Mouse (Mus musculus) forebrain, postnatal 0 days (tissue): ENCODE results near the gene Vash2. TPM values are rescaled to one million over a fixed set of nuclear protein-coding genes. Genes with fewer than 3 reads are reported as not detected.

Experiments
- ATAC-seq: fragments of 200-750 bp; cut with Nextera tagmentation; 2 replicates; pipeline ENCODE4 v1.8.0; 2017; ENCODE audit warnings: mild to moderate bottlenecking, moderate library complexity
- DNase-seq: peaks from one replicate; pipeline ENCODE4 v3.0.0-alpha.2; 2015
- H3K27ac ChIP-seq: fragments of 300-500 bp; sonication (generic); 2 replicates; pipeline ENCODE4 v1.5.1; 2014; ENCODE audit warnings: low read depth, mild to moderate bottlenecking, antibody characterized with exemption, low read length, moderate library complexity, mixed read lengths
- H3K27me3 ChIP-seq: fragments of 300-500 bp; sonication (generic); 2 replicates; pipeline ENCODE4 v1.6.1; 2014; ENCODE audit warnings: mild to moderate bottlenecking, low read length, mixed read lengths; ENCODE audit not compliant: insufficient read depth
- H3K36me3 ChIP-seq: fragments of 300-500 bp; sonication (generic); 2 replicates; pipeline ENCODE4 v1.6.1; 2014; ENCODE audit warnings: mild to moderate bottlenecking, moderate library complexity; ENCODE audit not compliant: insufficient read depth
- H3K4me1 ChIP-seq: fragments of 300-500 bp; sonication (generic); 2 replicates; pipeline ENCODE4 v1.6.1; 2014; ENCODE audit warnings: antibody characterized with exemption; ENCODE audit not compliant: insufficient read depth
- H3K4me2 ChIP-seq: fragments of 300-500 bp; sonication (generic); 2 replicates; pipeline ENCODE4 v1.6.1; 2014; ENCODE audit warnings: low read depth, mild to moderate bottlenecking, moderate library complexity
- H3K4me3 ChIP-seq: fragments of 300-500 bp; sonication (generic); 2 replicates; pipeline ENCODE4 v1.5.1; 2014; ENCODE audit warnings: low read depth, low read length, mixed read lengths
- H3K9ac ChIP-seq: fragments of 300-500 bp; sonication (generic); 2 replicates; pipeline ENCODE4 v1.6.1; 2014; ENCODE audit warnings: mild to moderate bottlenecking
- H3K9me3 ChIP-seq: fragments of 300-500 bp; sonication (generic); 2 replicates; pipeline ENCODE4 v1.6.1; 2016; ENCODE audit warnings: low read length
- CTCF ChIP-seq: sonication (generic); IDR thresholded peaks from 2 replicates; pipeline ENCODE4 v1.5.1; 2016; ENCODE audit warnings: antibody characterized with exemption, control low read depth, low read depth
- WGBS: fragments of 180-500 bp; shearing (Covaris S2); extraction: QIAGEN DNeasy Blood & Tissue Kit; methylation state at CpG from one replicate; pipeline ENCODE4 v1.1.7; 2014; 5-methylcytosine and 5-hydroxymethylcytosine counted together
- polyA plus RNA-seq: library from polyadenylated mRNA; unstranded; fragments of >200 nt; fragmentation: Nextera tagmentation; extraction: Ambion mirVana; gene quantifications from 2 replicates; pipeline ENCODE4 v1.2.1, GENCODE M21; 2015
- total RNA-seq: library from RNA; depleted of rRNA; stranded (reverse); fragments of >200 nt; gene quantifications from 2 replicates; pipeline ENCODE4 v1.2.3, GENCODE M21; 2014

The Vash2 gene
- total and polyA plus RNA-seq, 2 experiments from 2014 or later, result 46.4 to 60.9 TPM

DNA sequence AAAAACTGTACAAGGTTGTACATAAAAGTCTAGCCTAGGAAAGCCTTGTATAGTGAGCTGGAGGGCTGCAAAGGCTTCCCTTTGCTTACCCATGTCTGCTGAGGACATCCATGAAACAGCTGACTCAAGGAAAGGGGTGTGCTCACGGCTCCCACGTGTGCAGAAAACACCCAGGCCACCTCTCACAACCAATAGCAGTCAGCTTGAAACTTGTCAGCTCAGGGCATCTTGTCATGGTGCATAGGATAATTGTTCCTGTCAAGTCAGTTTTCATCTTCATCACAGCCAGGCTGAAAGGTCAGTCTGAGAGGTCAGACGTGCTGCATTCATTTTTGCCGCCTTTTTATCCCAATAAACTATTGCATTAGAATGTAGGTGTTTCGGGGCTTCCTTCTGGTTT lies 31.1 kb downstream of the Vash2 start:
- DNase-seq (no peak), ATAC-seq (no peak)
- Histone ChIP-seq H3K27ac (no peak overlapping the region), H3K27me3 (no peaks in the 10 kb centered on the region), H3K4me1 (no peaks in the 10 kb centered on the region), H3K4me3 (no peak overlapping the region), H3K36me3 (peaks cover 84% of the 10 kb centered on the region), H3K9ac (no peak overlapping the region), H3K9me3 (no peaks in the 10 kb centered on the region), H3K4me2 (no peak overlapping the region)
- WGBS, result 84% methylated on average over 5 of the region's 5 CpGs
- TF ChIP-seq CTCF, result no peak

DNA sequence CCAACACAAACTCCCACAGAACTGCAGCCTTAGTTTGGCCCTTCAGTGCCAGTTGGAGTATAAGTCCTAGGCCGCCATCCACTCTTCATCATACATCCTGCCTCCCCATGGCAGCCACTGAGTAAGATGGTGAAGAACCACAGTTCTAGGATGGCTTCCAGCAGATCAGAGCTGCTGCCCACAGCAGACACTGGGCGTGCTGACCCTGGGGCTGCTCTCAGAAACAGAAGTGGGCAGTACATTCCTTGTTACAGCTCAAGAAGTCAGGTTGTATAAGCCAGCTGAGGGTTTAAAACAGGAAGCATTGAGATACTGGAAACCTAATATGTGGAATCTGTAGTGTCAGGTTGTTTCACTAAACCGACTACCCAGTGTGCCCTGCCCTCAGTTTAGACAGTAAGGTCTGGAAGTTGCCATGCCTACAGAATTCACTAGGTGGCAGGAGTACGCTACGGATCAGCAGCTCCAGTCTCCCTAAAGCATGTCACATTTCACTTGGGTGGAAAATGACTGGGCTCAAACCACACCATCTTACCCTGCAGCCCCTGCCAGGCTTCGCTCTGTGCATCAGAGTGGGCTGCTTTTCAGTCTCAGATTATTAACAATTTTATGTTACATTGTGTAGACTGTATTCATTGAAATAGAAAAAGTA lies 34.9 kb downstream of the Vash2 start:
- H3K4me3 ChIP-seq, result no peak overlapping the region
- 49% methylated on average over 6 of the region's 6 CpGs for WGBS
- peak; percentile 89 for TF ChIP-seq CTCF
- no peaks in the 10 kb centered on the region for H3K4me1 ChIP-seq
- H3K36me3 ChIP-seq, result peaks cover 90% of the 10 kb centered on the region
- ATAC-seq, result peak; percentile 95
- no peaks in the 10 kb centered on the region for H3K27me3 ChIP-seq
- no peak overlapping the region for H3K9ac ChIP-seq
- H3K27ac ChIP-seq, result no peak overlapping the region
- no peak overlapping the region for H3K4me2 ChIP-seq
- H3K9me3 ChIP-seq, result no peaks in the 10 kb centered on the region
- peak; percentile 83 for DNase-seq

DNA sequence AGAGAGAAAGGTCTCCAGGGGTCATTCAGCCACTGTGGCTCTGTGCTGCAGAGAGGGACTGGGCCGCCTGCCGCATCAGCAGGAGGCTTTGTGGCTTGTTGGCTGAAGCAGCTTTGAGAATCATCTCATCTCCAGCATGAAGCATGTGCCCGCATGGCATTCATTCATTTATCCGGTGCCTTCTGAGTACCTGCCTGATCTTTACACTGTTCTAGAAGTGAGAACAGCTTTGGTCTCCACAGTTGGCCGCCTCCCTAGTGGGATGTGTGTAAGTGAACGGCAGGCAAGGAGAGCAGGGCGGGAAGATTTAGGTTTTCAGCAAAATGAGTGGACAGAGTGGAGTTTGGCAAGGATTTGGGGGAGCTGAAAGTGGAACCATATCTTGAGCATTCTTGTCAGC lies 39.3 kb downstream of the Vash2 start:
- TF ChIP-seq CTCF, result no peak
- Histone ChIP-seq H3K27ac (no peak overlapping the region), H3K4me3 (no peak overlapping the region), H3K27me3 (no peaks in the 10 kb centered on the region), H3K36me3 (peaks cover 75% of the 10 kb centered on the region), H3K4me2 (no peak overlapping the region), H3K4me1 (no peaks in the 10 kb centered on the region), H3K9me3 (no peaks in the 10 kb centered on the region), H3K9ac (no peak overlapping the region)
- no peak for ATAC-seq
- no peak for DNase-seq
- 91% methylated on average over 7 of the region's 7 CpGs for WGBS

DNA sequence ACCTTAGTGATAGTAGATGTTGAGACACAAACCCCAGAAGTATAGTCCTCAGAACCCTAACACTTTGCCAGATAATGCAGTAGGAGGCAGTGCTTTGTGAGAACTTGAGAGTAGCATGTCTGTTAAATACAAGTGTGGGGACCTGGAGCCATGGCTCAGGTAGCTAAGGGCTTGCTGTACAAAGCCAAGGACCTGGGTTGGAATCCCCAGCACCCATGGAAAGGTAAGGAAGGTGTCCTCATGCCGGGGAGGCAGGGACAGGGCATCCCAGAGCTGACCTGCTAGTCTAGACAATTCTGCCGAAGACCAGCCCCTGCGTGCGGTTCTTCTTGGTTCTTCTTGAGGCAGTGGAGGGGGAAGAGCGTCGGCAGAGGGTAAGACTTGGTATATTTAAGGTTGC lies 48.9 kb downstream of the Vash2 start:
- Histone ChIP-seq H3K9me3 (no peaks in the 10 kb centered on the region), H3K4me1 (0 out of 2 replicates have a peak, but pooled peaks cover 4% of the 10 kb centered on the region), H3K27me3 (no peaks in the 10 kb centered on the region), H3K36me3 (peaks cover 23% of the 10 kb centered on the region), H3K4me3 (no peak overlapping the region), H3K4me2 (no peak overlapping the region), H3K27ac (no peak overlapping the region), H3K9ac (no peak overlapping the region)
- DNase-seq, result no peak
- 86% methylated on average over 6 of the region's 6 CpGs for WGBS
- no peak for TF ChIP-seq CTCF
- no peak for ATAC-seq

- ATAC-seq (peak; percentile 30; the same call in 1 of the 2 replicates), DNase-seq (peak; percentile 51)
- Histone ChIP-seq H3K27ac (peak overlapping the region; percentile 99), H3K27me3 (no peaks in the 10 kb centered on the region), H3K4me2 (peak overlapping the region; percentile 76), H3K9me3 (no peaks in the 10 kb centered on the region), H3K9ac (peak overlapping the region; percentile 91), H3K4me1 (0 out of 2 replicates have a peak, but pooled peaks cover 4% of the 10 kb centered on the region), H3K4me3 (peak overlapping the region; percentile 76), H3K36me3 (peaks cover 13% of the 10 kb centered on the region)
- TF ChIP-seq CTCF, result no peak
- 5% methylated on average over 26 of the region's 27 CpGs for WGBS
These were observed 49.9 kb downstream of the Vash2 start for GRCm38 (mm10) chr1:190929010-190929695.

DNA sequence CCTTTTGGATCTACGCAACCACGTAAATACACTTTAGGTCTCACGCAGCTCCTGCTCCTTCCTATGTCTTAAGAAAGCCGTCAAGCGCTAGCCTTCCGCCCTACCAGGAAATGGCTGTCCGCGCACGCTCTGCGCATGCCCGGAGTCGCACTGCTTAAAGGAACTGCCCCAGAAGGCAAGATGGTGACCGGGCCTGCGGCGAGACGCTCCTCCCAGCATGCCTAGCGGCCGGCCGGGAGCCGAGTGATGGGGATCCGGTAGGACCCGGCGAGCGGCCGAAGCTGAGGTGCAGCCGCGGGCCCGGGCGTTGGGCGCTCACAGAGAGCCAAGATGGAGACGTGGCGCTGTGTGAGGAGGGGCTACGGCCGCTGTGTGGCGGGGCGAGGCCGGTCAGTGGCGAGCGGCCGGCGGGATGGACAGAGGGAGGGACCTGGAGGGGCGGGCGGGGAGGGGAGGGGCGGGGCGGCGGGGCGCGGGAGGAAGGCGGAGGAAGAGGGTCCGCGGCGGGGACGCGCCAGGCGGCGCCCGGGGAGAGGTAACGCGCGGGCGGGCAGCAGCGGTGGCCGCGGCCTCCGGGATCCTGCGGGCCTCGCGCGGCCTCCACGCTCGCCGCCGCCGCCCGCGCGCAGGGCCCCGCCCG lies 50.6 kb downstream of the Vash2 start:
- 2% methylated on average over 54 of the region's 79 CpGs for WGBS
- peak overlapping the region; percentile 99 for H3K27ac ChIP-seq
- H3K9me3 ChIP-seq, result no peaks in the 10 kb centered on the region
- ATAC-seq, result peak; percentile 97
- DNase-seq, result peak; percentile 98
- no peak for TF ChIP-seq CTCF
- H3K9ac ChIP-seq, result peak overlapping the region; percentile 91
- 0 out of 2 replicates have a peak, but pooled peaks cover 7% of the 10 kb centered on the region for H3K36me3 ChIP-seq
- peak overlapping the region; percentile 76 for H3K4me3 ChIP-seq
- H3K4me1 ChIP-seq, result 0 out of 2 replicates have a peak, but pooled peaks cover 4% of the 10 kb centered on the region
- peak overlapping the region; percentile 76 for H3K4me2 ChIP-seq
- H3K27me3 ChIP-seq, result no peaks in the 10 kb centered on the region
